Mouse (Mus musculus): ENCODE measurements around the gene Tspan18. TPM values are rescaled to one million over a fixed set of nuclear protein-coding genes. Genes with fewer than 3 reads are reported as not detected.
A peak's percentile ranks its signal among the peaks of the same experiment; 100 is the strongest.

Gene Tspan18
- total and polyA plus RNA-seq, 3 experiments, result 9.4 to 21.3 (median 16.0) TPM

DNA sequence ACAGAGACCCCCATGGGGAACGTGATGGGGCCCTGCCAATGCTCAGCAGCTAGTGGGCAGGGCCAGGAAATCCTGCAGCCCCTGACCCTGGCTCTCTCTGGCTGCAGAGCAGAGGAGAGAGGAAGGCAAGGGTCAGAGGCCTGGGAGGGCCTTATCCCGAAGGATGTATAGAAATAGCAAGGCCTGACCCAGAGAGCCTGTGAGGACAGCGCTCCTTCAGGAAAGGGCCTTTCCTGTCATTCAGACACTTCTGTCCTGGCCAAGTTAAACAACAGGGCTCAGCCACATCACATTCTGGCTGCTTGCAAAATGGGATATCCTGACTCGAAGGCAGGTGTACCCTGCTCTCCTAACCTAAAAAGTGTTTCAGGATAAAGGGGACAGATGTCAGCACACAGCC is 66.5 kb downstream of the Tspan18 start:
- no peaks in the 10 kb centered on the region for H3K27me3 ChIP-seq (ENCODE audit: control insufficient read depth, insufficient read depth, low read length)
- no peak overlapping the region for H3K4me3 ChIP-seq
- 27% methylated on average over 4 of the region's 4 CpGs for WGBS
- H3K36me3 ChIP-seq (ENCODE audit: control insufficient read depth, insufficient read depth, low read length), result peaks cover 1% of the 10 kb centered on the region
- H3K4me1 ChIP-seq (ENCODE audit: control insufficient read depth, insufficient read depth, low read length), result peaks cover 32% of the 10 kb centered on the region
- intact Hi-C loops (cut with DNase I), result loop anchor here (1.0 to 10.0 kb wide), 3 partner anchors 35 to 133 kb away; no protein-coding TSS in a partner anchor
- H3K9ac ChIP-seq (ENCODE audit: low read depth, low read length), result no peak overlapping the region
- H3K79me2 ChIP-seq (replicated peaks; ENCODE audit: control insufficient read depth, insufficient read depth, low read length), result no peaks in the 10 kb centered on the region
- peak overlapping the region; percentile 60 for H3K27ac ChIP-seq
- TF ChIP-seq EP300 (IDR thresholded peaks at IDR 0.05; ENCODE audit: insufficient read depth, low read depth, low read length) (peak; percentile 89; the same call in 1 of the 2 replicates), POLR2A (IDR thresholded peaks at IDR 0.05; ENCODE audit: insufficient read depth, low read depth, low read length) (no peak), CTCF (IDR thresholded peaks at IDR 0.05) (peak; percentile 32)
- DNase-seq, result peak; percentile 62 to 71

DNA sequence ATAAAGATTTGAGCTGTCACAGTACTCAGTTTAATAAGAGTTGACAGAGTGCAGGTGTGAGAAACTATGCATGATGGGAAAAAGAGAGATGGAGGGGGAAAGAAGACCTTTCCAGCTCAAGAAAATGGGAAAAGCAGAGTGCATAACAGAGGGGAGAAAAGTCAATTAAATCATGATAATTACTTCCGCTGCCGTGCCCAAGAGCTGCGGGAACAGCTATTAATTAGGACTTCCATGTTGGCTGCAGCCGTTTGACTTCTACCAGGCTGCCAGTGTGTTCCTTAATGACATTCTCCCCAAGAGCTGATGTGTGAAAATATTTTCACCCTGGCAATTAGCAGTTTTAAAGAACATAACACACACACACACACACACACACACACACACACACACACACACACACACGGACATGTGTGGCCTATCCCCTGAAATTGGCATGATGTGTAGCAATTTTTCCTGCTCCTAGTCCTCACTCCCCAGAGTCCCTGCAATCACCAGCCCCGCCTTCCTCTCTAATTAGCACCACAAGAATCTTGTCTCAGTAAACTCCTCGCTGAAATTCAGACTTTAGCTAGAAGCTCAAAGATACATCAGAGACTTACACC is 67.6 kb downstream of the Tspan18 start:
- 55% methylated on average over 7 of the region's 7 CpGs for WGBS
- peaks cover 3% of the 10 kb centered on the region for H3K36me3 ChIP-seq (ENCODE audit: control insufficient read depth, insufficient read depth, low read length)
- no peak for TF ChIP-seq EP300 (IDR thresholded peaks at IDR 0.05; ENCODE audit: insufficient read depth, low read depth, low read length)
- TF ChIP-seq POLR2A (IDR thresholded peaks at IDR 0.05; ENCODE audit: insufficient read depth, low read depth, low read length), result no peak
- no peak for TF ChIP-seq CTCF (IDR thresholded peaks at IDR 0.05)
- DNase-seq, result no peak
- H3K79me2 ChIP-seq (replicated peaks; ENCODE audit: control insufficient read depth, insufficient read depth, low read length), result no peaks in the 10 kb centered on the region
- no peak overlapping the region for H3K4me3 ChIP-seq
- H3K27me3 ChIP-seq (ENCODE audit: control insufficient read depth, insufficient read depth, low read length), result no peaks in the 10 kb centered on the region
- no peak overlapping the region for H3K9ac ChIP-seq (ENCODE audit: low read depth, low read length)
- peaks cover 41% of the 10 kb centered on the region for H3K4me1 ChIP-seq (ENCODE audit: control insufficient read depth, insufficient read depth, low read length)
- intact Hi-C loops (cut with DNase I), result loop anchor here (5.0 to 10.0 kb wide), 2 partner anchors 36 to 132 kb away; no protein-coding TSS in a partner anchor
- peak overlapping the region; percentile 60 for H3K27ac ChIP-seq

DNA sequence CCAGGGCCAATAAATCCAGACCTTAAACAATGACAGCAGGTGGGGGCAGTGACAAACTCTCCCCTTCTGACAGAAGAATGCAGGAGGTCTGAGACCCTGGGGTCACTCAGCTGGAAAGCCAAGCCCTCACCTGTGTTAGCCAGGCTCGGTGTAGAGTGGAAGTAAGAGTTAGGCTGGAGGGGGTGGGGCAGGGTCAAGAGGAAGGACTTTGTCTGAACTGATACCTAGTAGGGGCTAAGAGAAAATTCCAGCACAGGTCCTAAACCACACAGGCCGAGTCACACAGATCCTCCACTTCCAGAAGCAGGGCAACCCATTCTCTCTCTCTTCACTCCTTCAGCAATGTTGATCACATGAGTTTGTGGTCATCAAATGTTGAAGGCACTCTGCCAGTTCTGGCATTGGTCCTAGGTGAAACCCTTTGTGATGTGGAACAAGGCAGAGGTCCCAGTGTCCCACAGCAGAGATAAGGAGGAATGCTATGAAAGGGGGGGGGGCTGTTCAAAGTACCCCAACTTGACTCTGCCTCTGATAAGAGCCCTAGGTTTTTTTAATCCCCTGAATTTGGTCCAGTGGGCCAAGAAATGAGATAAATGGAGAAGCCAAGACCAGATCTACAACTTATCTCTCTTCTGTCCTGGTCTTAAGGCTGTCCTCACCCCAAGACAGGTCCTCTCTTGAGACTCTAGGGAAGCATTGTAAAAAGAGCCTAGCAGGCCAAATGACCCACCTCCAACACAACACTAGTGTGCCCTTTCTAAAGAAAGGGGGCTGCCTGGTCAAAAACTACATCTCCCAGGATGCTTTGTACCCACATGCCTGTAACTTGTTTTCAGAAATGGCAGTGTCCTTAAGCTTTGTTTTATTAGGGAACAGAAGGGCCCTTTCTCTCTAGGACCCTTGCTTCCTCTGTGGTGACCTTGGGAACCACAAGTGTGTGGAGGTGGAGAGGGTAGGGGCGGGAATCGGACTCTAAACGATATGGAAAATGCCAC is 71.7 kb downstream of the Tspan18 start:
- Histone ChIP-seq H3K9ac (ENCODE audit: low read depth, low read length) (no peak overlapping the region), H3K27ac (peak overlapping the region; percentile 78), H3K4me3 (no peak overlapping the region), H3K4me1 (ENCODE audit: control insufficient read depth, insufficient read depth, low read length) (peaks cover 34% of the 10 kb centered on the region), H3K27me3 (ENCODE audit: control insufficient read depth, insufficient read depth, low read length) (no peaks in the 10 kb centered on the region), H3K36me3 (ENCODE audit: control insufficient read depth, insufficient read depth, low read length) (peaks cover 3% of the 10 kb centered on the region), H3K79me2 (replicated peaks; ENCODE audit: control insufficient read depth, insufficient read depth, low read length) (no peaks in the 10 kb centered on the region)
- intact Hi-C loops (cut with DNase I), result loop anchor here (5.0 to 10.0 kb wide), 2 partner anchors 120 to 128 kb away; no protein-coding TSS in a partner anchor
- WGBS, result 40% methylated on average over 5 of the region's 5 CpGs
- DNase-seq, result peak; percentile 50 to 68
- TF ChIP-seq EP300 (IDR thresholded peaks at IDR 0.05; ENCODE audit: insufficient read depth, low read depth, low read length) (0 out of 2 replicates have a peak, but pooled peaks have one; percentile 8), POLR2A (IDR thresholded peaks at IDR 0.05; ENCODE audit: insufficient read depth, low read depth, low read length) (no peak)

DNA sequence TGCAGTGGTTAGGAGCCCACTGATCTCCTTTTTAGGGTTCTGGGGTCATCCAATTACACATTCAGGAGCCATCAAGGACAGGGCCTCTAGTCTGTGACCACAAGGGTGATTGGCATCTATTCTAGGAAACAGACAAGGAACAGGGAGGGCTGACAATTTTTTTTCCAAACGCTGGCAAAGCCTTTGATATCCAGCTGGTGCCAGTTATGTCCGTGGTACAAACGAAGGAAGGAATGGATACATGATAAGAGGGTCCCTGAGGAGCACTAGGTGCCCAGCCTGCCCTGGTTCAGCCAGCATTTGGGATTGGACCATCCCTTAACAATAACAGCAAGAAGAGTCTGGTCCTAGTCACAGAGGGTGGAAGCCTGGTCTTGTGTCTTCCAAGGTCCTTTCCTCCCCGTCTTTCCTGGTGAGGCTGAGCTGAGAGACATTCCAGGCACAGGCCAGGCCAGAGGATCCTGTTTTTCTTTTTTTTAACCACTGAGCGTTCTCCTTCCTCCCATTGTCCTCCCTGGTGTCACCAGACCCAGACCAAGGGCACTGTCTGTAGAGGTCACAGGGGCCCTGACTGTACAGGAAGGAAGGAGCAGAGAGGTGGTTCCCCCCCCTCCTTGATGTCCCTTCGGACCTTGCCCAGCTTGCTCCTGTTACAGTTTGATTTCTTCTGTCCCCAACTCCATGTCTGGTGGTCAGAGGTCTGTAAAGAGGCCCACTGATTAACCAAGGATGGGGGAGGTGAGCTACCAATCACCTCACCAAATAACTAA is 72.6 kb downstream of the Tspan18 start:
- TF ChIP-seq EP300 (IDR thresholded peaks at IDR 0.05; ENCODE audit: insufficient read depth, low read depth, low read length), result peak; percentile 69; the same call in 1 of the 2 replicates
- TF ChIP-seq CTCF (IDR thresholded peaks at IDR 0.05), result no peak
- TF ChIP-seq POLR2A (IDR thresholded peaks at IDR 0.05; ENCODE audit: insufficient read depth, low read depth, low read length), result no peak
- 24% methylated on average over 6 of the region's 6 CpGs for WGBS
- Histone ChIP-seq H3K79me2 (replicated peaks; ENCODE audit: control insufficient read depth, insufficient read depth, low read length) (no peaks in the 10 kb centered on the region), H3K4me3 (no peak overlapping the region), H3K27ac (peak overlapping the region; percentile 78), H3K36me3 (ENCODE audit: control insufficient read depth, insufficient read depth, low read length) (peaks cover 3% of the 10 kb centered on the region), H3K27me3 (ENCODE audit: control insufficient read depth, insufficient read depth, low read length) (no peaks in the 10 kb centered on the region), H3K9ac (ENCODE audit: low read depth, low read length) (no peak overlapping the region), H3K4me1 (ENCODE audit: control insufficient read depth, insufficient read depth, low read length) (peaks cover 32% of the 10 kb centered on the region)
- intact Hi-C loops (cut with DNase I), result loop anchor here (2.0 to 10.0 kb wide), 3 partner anchors 33 to 127 kb away; no protein-coding TSS in a partner anchor
- DNase-seq, result peak; percentile 55 to 62

DNA sequence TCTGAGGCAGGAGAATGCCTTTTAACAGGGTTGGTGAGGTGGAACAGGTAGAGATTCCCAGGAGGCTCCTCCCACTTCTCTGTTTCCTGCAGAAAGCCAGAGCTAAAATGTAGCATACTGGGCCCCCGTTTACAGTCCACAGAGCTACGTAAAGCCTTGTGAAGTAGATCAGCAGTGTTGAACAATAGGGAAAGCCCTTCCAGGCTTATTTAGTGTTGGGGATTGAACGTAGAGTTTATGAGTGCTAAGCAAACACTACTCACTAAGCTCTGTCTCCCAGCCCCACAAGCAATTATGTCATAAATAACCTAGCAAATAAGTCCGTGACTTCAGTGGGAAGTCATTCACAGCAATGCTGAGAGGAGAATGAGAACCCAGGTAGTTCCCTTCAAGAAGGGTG is 76.7 kb downstream of the Tspan18 start:
- Histone ChIP-seq H3K79me2 (replicated peaks; ENCODE audit: control insufficient read depth, insufficient read depth, low read length) (no peaks in the 10 kb centered on the region), H3K4me1 (ENCODE audit: control insufficient read depth, insufficient read depth, low read length) (peaks cover 24% of the 10 kb centered on the region), H3K27me3 (ENCODE audit: control insufficient read depth, insufficient read depth, low read length) (no peaks in the 10 kb centered on the region), H3K27ac (no peak overlapping the region), H3K4me3 (no peak overlapping the region), H3K36me3 (ENCODE audit: control insufficient read depth, insufficient read depth, low read length) (peaks cover under 1% of the 10 kb centered on the region), H3K9ac (ENCODE audit: low read depth, low read length) (no peak overlapping the region)
- TF ChIP-seq CTCF (IDR thresholded peaks at IDR 0.05) (no peak), EP300 (IDR thresholded peaks at IDR 0.05; ENCODE audit: insufficient read depth, low read depth, low read length) (no peak), POLR2A (IDR thresholded peaks at IDR 0.05; ENCODE audit: insufficient read depth, low read depth, low read length) (no peak)
- no peak for DNase-seq
- 52% methylated on average over 4 of the region's 4 CpGs for WGBS
- intact Hi-C loops (cut with DNase I), result no loop called here

Measured in heart, adult 2 months (tissue).